Mouse (Mus musculus): ENCODE data around the gene Safb2.

- TF ChIP-seq CTCF (IDR thresholded peaks at IDR 0.05; ENCODE audit: low read depth) (no peak), EP300 (IDR thresholded peaks at IDR 0.05; ENCODE audit: low read depth) (no peak)
Observed at GRCm38 (mm10) chr17:56544699-56545387, 39.5 kb downstream of the Safb2 start.

Data from liver, postnatal 0 days (tissue).